Mouse (Mus musculus): Measurements from ENCODE around the gene Igf2r.

Gene Igf2r

DNA sequence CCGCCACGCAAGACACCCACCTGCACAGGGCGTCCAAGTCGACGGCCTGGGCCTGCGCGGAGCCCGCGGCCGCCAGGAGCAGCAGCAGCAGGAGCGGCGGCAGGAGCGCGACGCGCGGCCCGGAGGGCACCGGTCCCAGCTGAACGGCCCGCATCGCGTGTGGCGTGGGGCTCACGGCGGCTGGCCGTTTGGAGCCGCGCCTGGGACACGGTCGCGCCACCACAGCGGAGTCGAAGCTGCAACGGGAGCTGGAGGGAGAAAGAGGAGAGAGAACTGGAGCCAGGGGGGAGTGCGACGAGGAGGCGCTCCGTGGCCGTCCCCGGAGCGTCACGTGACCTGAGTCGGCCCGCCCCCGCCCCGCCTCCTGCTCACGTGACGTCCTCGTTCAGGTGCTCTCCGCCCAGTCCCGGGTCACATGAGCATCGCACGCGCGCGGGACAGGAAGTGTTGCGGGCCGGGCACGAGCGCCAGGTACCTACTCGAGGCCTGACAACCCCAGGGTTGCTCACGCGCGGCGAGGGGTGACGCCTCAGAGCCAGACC is at the start of gene Igf2r:
Igf2r (minus strand) TSS at position 285 of the 542 bp plus-strand sequence.
- DNase-seq (ENCODE audit: low spot score): peak; percentile 88

DNA sequence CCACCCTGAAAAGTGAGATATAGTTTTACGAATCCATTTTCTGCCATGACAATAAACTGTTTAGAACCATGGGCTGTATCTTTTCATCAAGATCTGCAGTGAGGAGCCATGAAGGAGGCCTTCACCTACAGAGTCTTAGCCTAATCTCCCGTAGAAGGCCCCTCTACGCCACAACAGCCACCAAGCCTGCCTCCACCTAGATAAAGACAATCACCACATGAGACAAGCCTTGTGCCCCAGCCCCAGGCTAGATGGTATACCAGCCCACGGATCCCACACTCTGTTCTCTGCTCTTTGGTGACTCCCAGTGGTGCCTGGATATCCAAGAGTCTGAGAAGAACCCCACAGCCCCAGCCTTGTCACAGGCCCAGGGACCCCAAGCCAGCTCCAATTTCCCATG is 46.4 kb upstream of the Igf2r start:
- no peak for DNase-seq (ENCODE audit: low spot score)

DNA sequence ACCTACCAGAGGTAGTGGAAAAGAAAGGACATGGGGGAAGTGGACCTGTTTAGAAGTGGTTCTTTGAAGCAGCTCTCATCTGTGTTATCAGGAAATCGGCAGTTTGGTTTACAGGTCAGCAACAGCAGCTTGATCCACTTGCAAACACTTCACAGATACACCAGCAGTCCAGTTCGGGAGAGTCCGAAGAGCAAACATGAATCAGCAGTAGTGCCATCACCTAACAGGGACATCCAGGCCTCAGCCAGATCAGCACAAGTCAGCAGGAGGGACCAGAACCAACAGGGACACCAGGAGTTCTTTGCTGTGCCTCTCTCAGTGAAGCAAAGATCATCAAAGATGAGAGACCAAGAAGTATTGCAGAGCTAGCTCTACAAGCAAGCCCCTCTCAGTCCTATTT is 45.0 kb upstream of the Igf2r start:
- no peak for DNase-seq (ENCODE audit: low spot score)

DNA sequence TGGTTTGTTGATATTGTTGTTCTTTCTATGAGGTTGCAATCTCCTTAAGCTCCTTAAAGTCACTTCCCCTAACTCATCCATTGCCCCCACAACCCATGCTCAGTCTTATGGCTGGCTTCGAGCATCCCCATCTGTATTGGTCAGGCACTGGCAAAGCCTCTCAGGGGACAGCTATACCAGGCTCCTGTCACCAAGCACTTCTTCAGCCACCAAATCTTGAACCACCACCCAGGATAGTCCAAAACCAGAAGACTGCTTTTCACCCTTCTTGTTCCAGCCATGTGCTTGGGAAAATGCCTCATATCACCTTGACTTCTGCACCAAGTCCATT is 41.5 kb upstream of the Igf2r start:
- DNase-seq (ENCODE audit: low spot score): no peak

DNA sequence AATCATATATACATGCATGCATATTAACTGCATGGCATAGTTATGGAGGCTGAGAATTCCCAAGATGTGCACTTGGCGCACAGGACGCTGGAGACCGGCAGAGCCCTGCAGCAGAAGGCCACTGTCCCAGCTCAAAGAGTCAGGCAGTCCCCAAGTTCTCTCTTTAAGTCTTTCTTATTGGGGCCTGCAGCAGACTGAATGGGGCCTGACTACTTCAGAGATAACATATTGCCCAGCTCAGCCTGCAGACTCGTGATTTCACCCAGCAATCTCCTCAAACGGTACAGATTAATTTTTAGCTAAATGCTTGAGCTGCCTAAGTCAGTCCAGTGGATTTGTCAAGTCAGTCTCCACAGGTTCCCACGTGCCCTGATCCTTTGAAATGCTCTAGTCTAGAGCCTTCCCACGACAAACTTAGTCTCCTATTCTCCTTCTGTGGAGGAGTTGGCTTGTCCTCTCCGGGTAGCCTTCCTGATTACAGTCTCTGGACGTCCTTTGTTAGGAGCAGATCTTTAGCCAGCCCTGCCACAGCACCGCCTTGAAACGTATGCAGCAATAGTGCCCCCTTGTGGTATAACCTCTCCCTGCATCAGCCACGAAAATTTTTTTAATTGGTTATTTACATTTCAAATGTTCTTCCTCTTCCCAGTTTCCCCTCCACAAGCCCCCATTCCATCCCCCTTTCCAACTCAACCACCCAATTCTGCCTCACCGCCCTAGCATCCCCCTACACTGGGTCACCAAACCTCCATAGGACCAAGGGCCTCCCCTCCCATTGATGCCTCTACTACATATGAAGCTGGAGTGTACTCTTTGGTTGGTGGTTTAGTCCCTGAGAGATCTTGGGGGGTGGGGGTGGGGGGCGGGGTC is 40.9 kb upstream of the Igf2r start:
- DNase-seq (ENCODE audit: low spot score): peak; percentile 92

DNA sequence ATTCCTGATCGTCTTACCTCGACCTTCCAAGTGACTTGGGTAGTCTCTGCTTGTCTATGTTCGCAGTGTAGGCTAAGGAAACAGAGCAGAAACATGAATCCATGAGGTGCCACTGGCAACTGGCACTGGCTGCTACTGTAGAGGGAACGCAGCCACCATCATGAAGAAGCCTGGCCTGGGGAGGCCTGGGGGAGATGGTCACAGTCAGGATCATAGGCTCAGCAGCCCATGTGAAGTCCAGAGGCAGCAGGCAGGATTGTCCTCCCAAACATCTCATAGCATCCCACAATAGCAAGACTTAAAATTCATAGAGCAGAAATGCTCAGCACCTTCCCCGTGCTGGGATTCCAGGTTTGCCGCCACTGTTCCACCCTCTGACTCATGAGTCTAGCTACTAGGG is 39.4 kb upstream of the Igf2r start:
- DNase-seq (ENCODE audit: low spot score): no peak

DNA sequence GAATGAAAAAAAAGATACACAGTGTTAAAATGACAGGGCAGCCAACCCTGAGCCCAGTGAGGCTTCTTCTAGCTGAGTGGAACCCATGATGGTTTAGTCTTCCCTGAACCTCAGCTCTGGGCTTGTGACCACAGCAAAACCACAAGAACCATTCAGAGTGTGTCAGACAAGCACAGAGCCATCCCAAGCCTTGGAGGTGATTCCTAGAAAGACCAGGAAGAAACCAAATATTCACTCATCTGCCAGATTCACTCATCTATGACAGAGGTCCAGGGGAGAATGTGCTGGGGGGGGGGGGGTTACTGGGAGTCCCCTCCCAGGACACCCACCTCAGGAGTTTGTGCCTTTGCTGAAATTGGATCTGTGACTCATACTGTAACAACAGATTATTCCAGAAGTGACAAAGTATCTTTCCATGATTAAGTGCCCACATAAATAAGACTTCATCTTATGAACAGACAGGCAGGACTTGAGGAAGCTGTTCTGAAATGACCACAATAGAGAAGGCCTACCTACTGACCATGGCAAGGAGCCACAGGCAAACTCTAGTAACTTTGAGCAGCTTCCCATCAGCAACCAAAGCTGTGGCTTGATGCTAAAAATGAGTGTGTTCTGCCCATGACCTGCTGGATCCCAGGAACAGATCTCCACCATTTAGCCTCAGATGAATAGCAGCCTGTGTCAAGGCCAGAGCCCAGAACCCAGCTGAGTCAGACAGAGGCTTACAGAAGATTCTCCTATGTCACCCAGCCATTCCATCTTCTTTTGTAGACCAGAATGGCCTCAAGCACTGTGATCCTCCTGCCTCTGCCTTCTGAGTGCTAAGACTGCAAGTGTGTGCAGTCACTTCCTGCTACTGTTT is 35.4 kb upstream of the Igf2r start:
- no peak for DNase-seq (ENCODE audit: low spot score)

DNA sequence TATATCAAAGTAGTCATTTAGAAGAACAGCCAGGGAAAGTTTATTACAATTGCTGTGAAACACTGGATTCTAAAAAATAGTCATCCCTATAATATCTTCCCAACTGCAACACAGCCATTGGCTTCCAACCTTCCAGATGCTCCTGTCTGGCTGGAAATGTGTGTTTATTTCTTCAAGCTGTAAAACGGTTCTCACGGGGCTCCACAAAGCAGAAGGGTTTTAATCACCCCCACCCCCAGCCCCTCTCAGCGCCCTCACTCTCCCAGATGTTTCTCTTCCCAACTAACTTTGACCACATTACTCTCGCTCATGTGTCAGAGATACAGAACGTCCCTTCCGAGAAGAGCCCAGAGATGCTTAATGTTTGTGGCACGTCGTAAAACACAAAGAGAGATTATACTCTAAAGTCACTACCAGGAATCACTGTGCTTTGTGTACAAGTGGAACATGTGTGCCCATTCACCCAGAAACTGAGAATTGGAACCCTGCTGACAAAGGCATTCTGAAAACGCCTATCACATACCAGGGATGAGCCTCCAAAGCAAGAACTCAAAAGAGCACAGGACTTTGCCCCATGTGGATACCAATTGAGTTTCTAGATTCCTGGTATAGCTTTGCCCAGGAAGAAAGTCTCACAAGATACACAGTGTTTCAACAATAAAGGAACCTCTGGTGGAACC is 32.5 kb upstream of the Igf2r start:
- no peak for DNase-seq (ENCODE audit: low spot score)

DNA sequence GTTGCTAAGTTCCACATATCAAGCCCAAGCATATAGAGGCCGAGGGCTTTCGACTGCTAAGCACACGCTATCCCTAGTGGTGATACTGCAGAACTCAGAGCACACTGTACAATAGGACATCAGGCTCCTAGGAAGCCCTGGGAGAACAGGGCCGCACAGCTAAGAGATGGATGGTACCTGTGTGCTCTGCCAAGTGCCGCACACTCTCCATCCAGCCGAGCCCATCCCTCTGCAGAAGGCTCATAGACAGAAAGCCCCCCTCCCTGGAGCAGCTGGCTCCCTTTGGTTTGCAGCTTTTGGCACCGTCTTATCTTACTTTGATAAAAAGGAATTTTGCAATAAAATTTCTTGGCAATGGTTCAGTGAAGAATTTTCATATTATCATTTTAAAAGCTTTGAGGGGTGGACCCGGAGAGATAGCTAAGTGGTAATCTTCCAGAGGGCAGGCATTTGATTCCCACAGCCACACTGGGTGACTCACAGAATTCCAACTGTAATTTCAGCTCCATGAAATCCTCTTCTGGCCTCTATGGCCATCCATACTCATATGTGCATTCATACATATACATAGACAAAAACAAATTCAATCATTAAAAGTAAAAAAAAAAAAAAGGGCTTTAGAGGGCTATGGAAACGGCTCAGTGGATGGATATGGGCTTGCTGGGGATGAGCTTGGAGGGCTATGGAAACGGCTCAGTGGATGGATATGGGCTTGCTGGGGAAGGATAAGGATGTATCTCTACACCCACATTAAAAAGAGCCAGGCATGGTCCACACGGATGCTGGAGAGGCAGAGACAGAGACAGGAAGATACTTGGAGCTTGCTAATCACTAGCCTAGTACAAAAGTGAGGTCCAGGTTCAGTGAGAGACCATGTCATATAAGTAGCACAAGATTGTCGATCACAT is 30.2 kb upstream of the Igf2r start:
- DNase-seq (ENCODE audit: low spot score): no peak

DNA sequence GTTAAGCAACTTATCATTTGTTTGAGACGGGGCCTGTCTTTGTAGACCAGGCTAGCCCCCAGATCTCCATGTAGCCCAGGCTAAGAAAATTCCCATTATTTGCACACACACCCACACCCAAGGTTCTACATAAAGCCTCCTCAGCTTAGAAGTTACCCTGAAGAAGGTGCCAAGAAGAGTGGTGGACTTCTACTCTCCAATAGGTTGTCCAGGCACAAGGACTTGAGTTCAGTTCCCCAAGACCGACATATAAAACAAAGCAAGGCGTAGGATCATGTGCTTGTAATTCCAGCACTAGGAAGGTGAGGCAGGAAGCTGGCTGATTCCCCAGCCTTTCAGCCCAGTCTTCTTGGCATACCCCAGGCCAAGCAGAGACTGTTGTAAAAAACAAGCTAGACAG is 29.1 kb upstream of the Igf2r start:
- no peak for DNase-seq (ENCODE audit: low spot score)

DNA sequence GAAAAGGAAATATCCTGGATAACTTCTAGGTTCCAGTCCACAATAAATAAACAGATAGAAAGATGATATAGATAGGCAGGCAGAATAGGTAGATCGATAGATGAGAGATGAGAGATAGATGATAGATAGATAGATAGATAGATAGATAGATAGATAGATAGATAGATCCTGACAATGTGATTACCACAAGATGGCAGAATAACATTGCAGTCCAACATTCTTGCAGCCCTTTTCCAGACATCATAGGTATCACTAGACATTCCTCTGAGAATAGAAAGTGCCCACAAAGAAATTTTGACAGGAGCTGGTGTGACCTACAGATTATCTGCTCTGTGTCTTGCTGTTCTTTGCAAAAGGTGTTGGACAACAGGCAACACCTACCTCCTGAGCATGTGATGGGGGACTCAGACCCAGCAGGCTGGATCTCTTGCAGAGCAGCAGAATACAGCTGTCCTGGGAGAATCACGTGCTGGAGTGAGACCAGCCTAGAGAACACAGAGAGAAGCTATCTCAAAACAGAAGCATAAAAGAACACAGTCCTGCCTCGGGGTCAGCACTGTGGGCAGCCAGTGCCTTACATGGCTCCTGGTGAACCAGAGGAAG is 28.1 kb upstream of the Igf2r start:
- DNase-seq (ENCODE audit: low spot score): no peak

DNA sequence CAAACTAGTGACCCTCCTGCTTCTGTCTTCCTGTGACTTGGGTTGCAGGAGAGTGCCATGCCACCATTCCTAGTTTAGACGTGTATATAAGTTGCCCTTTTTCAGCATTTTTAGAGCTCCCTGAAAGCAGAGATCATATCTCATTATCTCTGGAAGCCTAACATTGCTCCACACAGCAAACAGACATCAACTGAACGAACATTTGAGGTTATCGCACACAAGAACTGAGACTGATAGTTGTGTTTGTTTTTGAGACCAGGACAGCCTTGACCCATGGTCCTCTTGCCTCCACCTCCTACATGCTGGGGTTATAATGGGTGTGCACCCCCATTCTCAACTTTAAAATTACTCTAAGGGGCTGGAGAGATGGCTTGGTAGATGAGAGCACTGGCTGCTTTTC is 27.2 kb upstream of the Igf2r start:
- DNase-seq (ENCODE audit: low spot score): no peak

DNA sequence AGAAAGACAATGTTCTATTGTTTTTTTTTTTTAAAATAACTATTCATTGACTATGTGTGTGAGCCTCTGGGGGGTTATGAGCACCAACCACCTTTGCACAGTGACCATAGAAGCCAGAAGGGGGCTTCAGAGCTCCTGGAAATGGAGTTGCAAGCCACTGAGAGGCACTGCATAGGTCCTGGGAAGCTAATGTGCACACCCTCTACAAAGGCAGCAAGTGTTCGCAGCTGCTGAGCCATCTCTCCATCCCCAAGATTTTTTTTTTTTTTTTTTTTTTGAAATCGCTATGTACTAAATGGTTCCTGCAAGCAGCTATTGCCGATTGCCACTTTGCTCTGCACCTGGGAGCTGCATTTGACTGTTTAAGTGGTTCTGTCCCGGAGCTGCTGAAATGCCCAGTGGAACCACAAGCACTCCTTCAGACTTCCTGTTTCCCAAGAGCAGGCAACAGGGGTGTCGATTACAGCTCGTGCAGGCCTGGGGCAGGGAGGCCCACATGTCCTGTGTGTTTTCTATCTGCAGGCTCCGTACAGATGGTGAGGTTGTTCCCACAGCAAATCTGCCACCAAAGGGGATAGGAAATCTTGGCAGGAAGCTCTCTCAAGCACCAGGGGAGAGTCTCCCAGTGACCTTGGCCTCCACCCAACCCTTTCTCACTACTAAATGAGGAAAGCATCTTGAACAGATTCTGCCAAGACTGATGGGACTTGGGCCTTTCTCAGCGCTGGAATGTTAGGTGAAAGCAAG is 24.4 kb upstream of the Igf2r start:
- DNase-seq (ENCODE audit: low spot score): no peak

DNA sequence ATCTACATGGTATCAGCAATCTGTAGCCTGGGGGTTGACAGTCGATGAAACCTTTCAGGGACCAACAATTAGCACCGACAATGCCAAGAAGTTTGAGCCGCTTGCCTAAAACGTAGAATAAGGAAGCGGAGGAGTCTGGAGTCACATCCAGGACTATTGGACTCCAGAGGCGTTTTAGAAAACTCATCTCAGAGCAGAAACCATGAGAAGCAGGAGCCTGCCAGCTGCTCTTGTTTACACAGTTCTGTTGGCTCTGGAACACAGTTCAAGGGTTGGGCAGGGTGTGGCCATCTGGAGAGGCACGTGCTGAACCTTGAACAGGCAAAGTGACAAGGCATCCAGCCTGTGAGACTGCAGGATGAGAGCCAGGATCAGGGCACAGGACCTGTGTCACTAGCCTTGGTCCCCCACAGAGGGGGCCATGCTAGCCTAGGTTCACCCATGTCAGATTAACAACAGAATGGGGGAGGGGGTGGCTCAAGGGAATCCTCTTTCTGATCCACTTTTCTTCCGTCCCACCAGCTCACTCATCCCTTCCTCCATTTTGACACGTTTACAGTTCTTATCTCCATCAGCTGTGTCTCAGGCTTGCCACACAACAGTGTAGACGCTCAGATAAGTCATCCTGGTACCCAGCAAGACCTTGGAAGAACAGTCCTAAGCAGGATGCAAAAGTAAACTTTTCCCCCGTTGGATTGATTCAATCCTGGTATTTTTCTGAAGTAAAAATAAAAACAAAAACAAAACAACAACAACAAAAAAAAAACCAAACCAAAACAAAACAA is 23.1 kb upstream of the Igf2r start:
- no peak for DNase-seq (ENCODE audit: low spot score)

DNA sequence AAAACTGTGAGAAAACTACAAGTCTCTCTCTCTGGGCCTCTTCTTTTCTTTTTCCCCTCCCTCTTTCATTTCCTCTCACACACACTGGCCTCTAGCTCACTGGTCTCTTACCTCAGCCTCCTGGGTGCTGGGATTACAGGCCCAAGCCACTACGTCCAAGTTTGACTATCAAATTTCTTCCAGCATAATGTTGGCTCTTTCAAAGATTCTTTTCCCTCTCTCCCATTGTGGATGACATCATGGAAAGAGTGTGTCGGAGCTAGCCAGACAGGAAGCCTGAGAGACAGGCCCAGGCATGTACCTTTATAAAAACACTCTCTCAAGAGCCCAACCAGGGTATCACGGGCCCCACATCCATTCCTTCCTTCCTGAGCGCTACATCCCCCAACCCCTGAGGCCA is 22.0 kb upstream of the Igf2r start:
- DNase-seq (ENCODE audit: low spot score): peak; percentile 16

DNA sequence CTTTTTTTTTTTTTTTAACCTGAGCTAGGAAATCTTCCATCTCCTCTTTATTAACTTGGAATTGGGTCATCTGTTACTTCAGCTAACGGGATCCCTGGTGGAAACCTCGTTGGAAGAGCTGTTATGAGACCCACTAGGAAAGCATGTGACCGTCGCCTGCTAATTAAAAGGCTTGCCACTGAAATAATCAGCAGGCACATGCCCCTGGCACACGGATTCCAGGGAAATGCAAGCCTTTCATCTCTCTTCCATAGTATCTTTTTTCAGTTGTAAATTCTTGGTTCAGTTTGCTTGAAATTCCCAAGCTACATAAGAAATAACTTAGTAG is 21.6 kb upstream of the Igf2r start:
- DNase-seq (ENCODE audit: low spot score): no peak

DNA sequence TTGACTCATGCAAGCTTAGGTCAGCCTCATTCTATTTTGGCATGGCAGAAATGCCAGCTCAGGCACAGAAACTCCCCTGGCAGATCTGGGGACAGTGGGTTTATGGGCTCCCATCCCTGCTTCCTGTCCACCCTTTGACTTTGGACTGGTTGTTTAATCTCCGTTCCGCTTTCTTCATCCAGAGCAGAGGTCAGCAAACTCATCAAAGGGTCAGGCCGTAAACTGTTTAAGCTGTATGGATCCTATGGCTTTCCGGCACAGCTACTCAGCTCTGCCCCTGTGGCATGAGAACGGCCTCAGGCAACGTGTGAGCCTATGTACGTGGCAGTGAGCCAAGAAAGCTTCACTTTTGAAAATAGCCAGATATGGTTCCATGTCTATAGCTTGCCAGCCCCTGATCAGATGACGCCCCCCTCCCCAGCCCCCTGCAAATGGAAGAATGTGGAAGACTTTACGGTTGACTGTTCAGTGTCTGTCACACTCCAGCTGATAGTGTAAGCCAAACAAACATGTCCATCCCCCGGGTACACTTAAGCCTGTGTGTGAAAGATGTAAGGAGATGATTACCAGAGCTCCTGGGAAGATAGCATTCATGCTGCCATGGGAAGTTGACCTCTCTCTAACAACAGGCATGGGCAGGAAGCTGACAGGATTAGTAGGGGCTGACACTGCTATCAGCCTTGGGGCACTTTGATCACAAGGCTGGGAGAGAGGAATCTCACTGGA is 21.1 kb upstream of the Igf2r start:
- DNase-seq (ENCODE audit: low spot score): peak; percentile 55

DNA sequence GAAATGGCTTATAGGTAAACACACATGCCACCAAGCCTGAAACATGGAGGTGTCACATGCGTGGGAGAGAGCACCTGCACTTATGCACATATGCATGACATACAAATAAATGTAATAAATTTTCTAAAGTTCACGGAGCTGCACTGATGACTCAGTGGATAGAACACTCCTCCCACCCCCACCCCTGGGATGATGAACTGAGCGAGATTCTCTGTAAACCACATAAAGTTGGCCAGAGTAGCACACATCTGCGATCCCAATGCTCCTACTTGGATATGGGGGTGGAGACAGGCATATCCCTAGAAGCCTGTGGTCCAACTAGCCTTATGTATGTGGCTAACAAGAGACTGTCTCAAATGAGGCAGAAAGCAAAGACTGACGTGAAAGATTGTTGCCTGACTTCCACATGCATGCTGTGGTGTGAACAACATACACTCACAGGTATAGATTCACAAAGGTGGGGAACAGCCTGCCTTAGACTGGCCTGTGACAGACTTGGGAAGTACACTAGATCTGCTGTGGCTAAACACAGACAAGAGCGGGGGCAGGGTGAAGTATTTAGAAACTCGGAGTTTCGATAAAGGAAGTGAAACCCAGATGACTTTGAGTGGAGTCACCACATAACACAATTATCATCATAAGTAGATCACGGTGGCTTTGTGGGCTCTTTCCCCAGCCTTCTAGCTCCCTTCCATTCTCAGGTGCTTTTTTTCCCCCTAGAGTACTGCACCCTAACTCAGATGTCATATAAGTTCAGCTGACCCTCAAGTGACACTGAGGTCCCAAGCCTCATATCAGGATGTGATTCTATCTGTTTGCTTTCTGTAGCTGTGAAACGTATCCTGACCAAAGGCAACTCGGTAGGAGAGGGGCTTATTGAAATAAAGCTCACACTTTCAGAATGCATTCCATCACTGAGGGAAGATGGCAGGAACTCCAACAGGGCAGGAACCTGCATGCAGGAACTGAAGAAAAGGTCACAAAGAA is 13.7 kb upstream of the Igf2r start:
- no peak for DNase-seq (ENCODE audit: low spot score)

All from retina, embryonic 14.5 days (tissue).